Mouse (Mus musculus) lung, postnatal 36 days (tissue): ENCODE data around the gene Psmd1.

ENCODE experiments used
- DNase-seq: peaks from one replicate; pipeline ENCODE4 v3.0.0; 2022; ENCODE audit warnings: mixed read lengths

The Psmd1 gene

GRCm38 (mm10) chr1:86062523-86062922 lies 1.7 kb upstream of the Psmd1 start:
- DNase-seq: no peak

- DNase-seq: no peak
These were observed 12.4 kb downstream of the Psmd1 start for GRCm38 (mm10) chr1:86076565-86076964.

- DNase-seq: no peak
These were observed 30.2 kb downstream of the Psmd1 start for GRCm38 (mm10) chr1:86094413-86094812.

- no peak for DNase-seq
These were observed 40.9 kb downstream of the Psmd1 start for GRCm38 (mm10) chr1:86105054-86105453.

- peak; percentile 61 for DNase-seq
These were observed 47.6 kb downstream of the Psmd1 start, which contains the start of gene Htr2b for GRCm38 (mm10) chr1:86111779-86112178. Htr2b (minus strand) TSS chr1:86111970.

GRCm38 (mm10) chr1:86114141-86114540 lies 50.0 kb downstream of the Psmd1 start:
- DNase-seq: peak; percentile 17

- no peak for DNase-seq
These were observed 55.4 kb downstream of the Psmd1 start for GRCm38 (mm10) chr1:86119549-86119948.

GRCm38 (mm10) chr1:86126036-86126435 lies 61.8 kb downstream of the Psmd1 start:
- DNase-seq: no peak

GRCm38 (mm10) chr1:86133337-86133736 lies 69.2 kb downstream of the Psmd1 start, which contains the start of gene Gm21972:
Gm21972 (plus strand) TSS chr1:86133637.
- no peak for DNase-seq

- no peak for DNase-seq
These were observed 71.1 kb downstream of the Psmd1 start for GRCm38 (mm10) chr1:86135315-86135714.

GRCm38 (mm10) chr1:86141081-86141480 lies 76.9 kb downstream of the Psmd1 start:
- DNase-seq: no peak

- DNase-seq: peak; percentile 15
These were observed 79.0 kb downstream of the Psmd1 start for GRCm38 (mm10) chr1:86143165-86143564.

GRCm38 (mm10) chr1:86144001-86144944 lies 80.1 kb downstream of the Psmd1 start:
- DNase-seq: peak; percentile 10

GRCm38 (mm10) chr1:86146293-86146692 lies 82.1 kb downstream of the Psmd1 start:
- no peak for DNase-seq

- DNase-seq: no peak
These were observed 83.4 kb downstream of the Psmd1 start for GRCm38 (mm10) chr1:86147557-86147956.

GRCm38 (mm10) chr1:86148161-86148560 lies 84.0 kb downstream of the Psmd1 start:
- no peak for DNase-seq

- no peak for DNase-seq
These were observed 86.7 kb downstream of the Psmd1 start for GRCm38 (mm10) chr1:86150929-86151328.

- no peak for DNase-seq
These were observed 87.2 kb downstream of the Psmd1 start for GRCm38 (mm10) chr1:86151376-86151775.

GRCm38 (mm10) chr1:86152618-86153017 lies 88.4 kb downstream of the Psmd1 start:
- DNase-seq: peak; percentile 15

GRCm38 (mm10) chr1:86154133-86154823 lies 90.1 kb downstream of the Psmd1 start, which contains the start of gene Armc9:
Armc9 (plus strand) TSS chr1:86154780.
- peak; percentile 98 for DNase-seq

- DNase-seq: no peak
These were observed 90.6 kb downstream of the Psmd1 start for GRCm38 (mm10) chr1:86154824-86155164.

GRCm38 (mm10) chr1:86156075-86156474 lies 91.9 kb downstream of the Psmd1 start:
- DNase-seq: no peak

- DNase-seq: no peak
These were observed 92.4 kb downstream of the Psmd1 start for GRCm38 (mm10) chr1:86156595-86156994.

- no peak for DNase-seq
These were observed 95.9 kb downstream of the Psmd1 start for GRCm38 (mm10) chr1:86160059-86160458.
